Mouse (Mus musculus): Measurements from ENCODE around the gene Lbx2. TPM values are rescaled to one million over a fixed set of nuclear protein-coding genes. Genes with fewer than 3 reads are reported as not detected.

Lbx2 gene
- polyA plus RNA-seq, 2 experiments, result 0.46 TPM; not detected in 1

- DNase-seq (ENCODE audit: low read depth in 3 of 3, low spot score in 3 of 3) (no peak), ATAC-seq (ENCODE audit: insufficient read depth) (no peak)
- no peak overlapping the region for H3K27ac ChIP-seq
- H3K27me3 ChIP-seq (ENCODE audit: control insufficient read depth, insufficient read depth, low read length), result no peaks in the 10 kb centered on the region
- no peaks in the 10 kb centered on the region for H3K9me3 ChIP-seq (ENCODE audit: control insufficient read depth, low read length)
- no peak overlapping the region for H3K9ac ChIP-seq (replicated peaks)
- WGBS (ENCODE audit: insufficient replicate concordance), result 75% methylated on average over 5 of the region's 5 CpGs
- H3K4me3 ChIP-seq (ENCODE audit: insufficient read depth in 1 of 2, low read depth in 2 of 2, low read length in 2 of 2), result no peak overlapping the region
- H3K36me3 ChIP-seq (replicated peaks; ENCODE audit: control insufficient read depth, insufficient read depth, low read depth), result no peaks in the 10 kb centered on the region
- TF ChIP-seq CTCF (IDR thresholded peaks at IDR 0.05; ENCODE audit: low read depth) (no peak), EP300 (IDR thresholded peaks at IDR 0.05; ENCODE audit: low read depth) (no peak)
- H3K4me2 ChIP-seq (ENCODE audit: low read depth), result no peak overlapping the region
- H3K4me1 ChIP-seq (replicated peaks; ENCODE audit: control insufficient read depth in 2 of 2, insufficient read depth in 2 of 2, low read length in 1 of 2), result peaks cover 10 to 17% of the 10 kb centered on the region in 2 experiments; a peak in 3 of 4 replicates
Observed at GRCm38 (mm10) chr6:83043993-83044392, 42.2 kb upstream of the Lbx2 start.

DNA sequence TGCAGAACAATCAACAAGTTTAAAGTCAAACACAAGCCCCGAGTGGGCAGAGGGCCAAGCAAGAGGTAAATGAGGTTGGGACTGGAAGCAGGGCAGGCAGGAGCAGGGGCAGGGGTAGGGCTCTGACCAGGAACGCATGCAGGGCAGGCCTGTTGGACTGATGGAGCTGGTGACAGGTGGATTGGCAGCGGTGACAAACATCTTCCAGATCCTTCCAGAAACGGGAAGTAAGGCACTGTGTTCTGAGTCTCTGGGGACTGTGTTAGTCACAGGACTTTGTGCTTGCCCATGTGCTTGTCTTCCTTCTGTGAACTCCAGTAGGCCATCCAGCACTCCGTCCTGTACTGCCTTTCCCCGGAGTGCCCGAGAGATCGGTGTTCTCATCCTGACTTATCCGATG is 41.4 kb upstream of the Lbx2 start:
- no peak for DNase-seq (ENCODE audit: low read depth in 3 of 3, low spot score in 3 of 3)
- TF ChIP-seq EP300 (IDR thresholded peaks at IDR 0.05; ENCODE audit: low read depth), result no peak
- TF ChIP-seq CTCF (IDR thresholded peaks at IDR 0.05; ENCODE audit: low read depth), result no peak

GRCm38 (mm10) chr6:83049367-83049766 is 36.8 kb upstream of the Lbx2 start:
- Histone ChIP-seq H3K27ac (no peak overlapping the region), H3K27me3 (ENCODE audit: control insufficient read depth, insufficient read depth, low read length) (no peaks in the 10 kb centered on the region), H3K9me3 (ENCODE audit: control insufficient read depth, low read length) (no peaks in the 10 kb centered on the region), H3K36me3 (replicated peaks; ENCODE audit: control insufficient read depth, insufficient read depth, low read depth) (peaks cover 18% of the 10 kb centered on the region), H3K4me3 (ENCODE audit: insufficient read depth in 1 of 2, low read depth in 2 of 2, low read length in 2 of 2) (no peak overlapping the region), H3K4me1 (replicated peaks; ENCODE audit: control insufficient read depth in 2 of 2, insufficient read depth in 2 of 2, low read length in 1 of 2) (peaks cover 8 to 14% of the 10 kb centered on the region in 2 experiments), H3K4me2 (ENCODE audit: low read depth) (no peak overlapping the region), H3K9ac (replicated peaks) (no peak overlapping the region)
- ATAC-seq (ENCODE audit: insufficient read depth) (no peak), DNase-seq (ENCODE audit: low read depth in 3 of 3, low spot score in 3 of 3) (no peak)
- WGBS (ENCODE audit: insufficient replicate concordance), result 68% methylated on average over 10 of the region's 10 CpGs
- TF ChIP-seq EP300 (IDR thresholded peaks at IDR 0.05; ENCODE audit: low read depth) (no peak), CTCF (IDR thresholded peaks at IDR 0.05; ENCODE audit: low read depth) (no peak)

More for the DNA sequence above, 41.4 kb upstream of the Lbx2 start:
- Histone ChIP-seq H3K9me3 (ENCODE audit: control insufficient read depth, low read length) (no peaks in the 10 kb centered on the region), H3K4me3 (ENCODE audit: insufficient read depth in 1 of 2, low read depth in 2 of 2, low read length in 2 of 2) (no peak overlapping the region), H3K36me3 (replicated peaks; ENCODE audit: control insufficient read depth, insufficient read depth, low read depth) (no peaks in the 10 kb centered on the region), H3K4me1 (replicated peaks; ENCODE audit: control insufficient read depth in 2 of 2, insufficient read depth in 2 of 2, low read length in 1 of 2) (peaks cover 3 to 11% of the 10 kb centered on the region in 2 experiments; a peak in 3 of 4 replicates), H3K27me3 (ENCODE audit: control insufficient read depth, insufficient read depth, low read length) (no peaks in the 10 kb centered on the region), H3K4me2 (ENCODE audit: low read depth) (no peak overlapping the region), H3K27ac (no peak overlapping the region), H3K9ac (replicated peaks) (no peak overlapping the region)
- WGBS (ENCODE audit: insufficient replicate concordance), result 58% methylated on average over 9 of the region's 9 CpGs
- no peak for ATAC-seq (ENCODE audit: insufficient read depth)

DNA sequence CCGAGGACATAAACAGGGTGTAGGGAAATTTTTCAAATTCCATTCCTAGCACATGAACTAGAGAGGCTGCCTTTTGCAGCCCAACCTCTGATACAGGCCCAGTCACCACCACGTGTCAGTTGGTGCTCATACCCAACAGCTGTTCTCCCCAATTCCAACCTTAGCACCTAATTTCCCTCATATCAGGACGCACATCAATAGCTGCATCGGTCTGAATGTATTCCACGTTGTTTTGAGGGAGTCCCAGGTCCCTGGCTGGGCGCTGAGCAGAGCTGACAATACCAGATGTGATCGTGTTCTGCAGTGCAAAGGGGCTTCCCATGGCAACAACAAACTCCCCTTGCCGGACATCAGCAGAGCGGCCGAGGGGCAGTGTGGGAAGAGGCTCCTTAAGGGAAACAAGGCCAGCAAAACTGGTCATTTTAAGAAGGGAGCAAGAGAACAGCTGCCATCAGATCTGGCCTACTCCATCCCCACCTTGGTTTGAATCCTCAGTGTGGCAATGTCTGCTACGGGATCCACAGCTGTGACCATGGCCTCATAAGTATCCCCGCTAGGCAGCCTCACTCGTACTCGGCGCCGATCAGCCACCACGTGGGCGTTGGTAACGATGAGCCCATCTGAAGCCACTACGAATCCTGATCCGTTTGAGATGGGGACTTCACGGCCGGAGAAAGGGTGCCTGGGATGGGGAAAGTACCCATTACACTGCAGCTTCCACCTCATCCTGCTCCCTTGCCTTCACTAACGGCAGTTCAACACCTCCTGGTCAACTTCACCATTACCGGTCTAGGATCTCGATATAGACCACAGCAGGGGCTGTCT is 32.8 kb upstream of the Lbx2 start:
- DNase-seq (ENCODE audit: low read depth in 3 of 3, low spot score in 3 of 3), result peak in 1 of 3 experiments; percentile 49
- H3K4me3 ChIP-seq (ENCODE audit: insufficient read depth in 1 of 2, low read depth in 2 of 2, low read length in 2 of 2), result peak overlapping the region; percentile 82 to 91
- no peaks in the 10 kb centered on the region for H3K9me3 ChIP-seq (ENCODE audit: control insufficient read depth, low read length)
- H3K27ac ChIP-seq, result peak overlapping the region; percentile 72
- H3K9ac ChIP-seq (replicated peaks), result peak overlapping the region; percentile 98
- WGBS (ENCODE audit: insufficient replicate concordance), result 2% methylated on average over 26 of the region's 26 CpGs
- peaks cover 42% of the 10 kb centered on the region for H3K36me3 ChIP-seq (replicated peaks; ENCODE audit: control insufficient read depth, insufficient read depth, low read depth)
- peak overlapping the region; percentile 97 for H3K4me2 ChIP-seq (ENCODE audit: low read depth)
- H3K27me3 ChIP-seq (ENCODE audit: control insufficient read depth, insufficient read depth, low read length), result no peaks in the 10 kb centered on the region
- H3K4me1 ChIP-seq (replicated peaks; ENCODE audit: control insufficient read depth in 2 of 2, insufficient read depth in 2 of 2, low read length in 1 of 2), result peaks cover 14 to 20% of the 10 kb centered on the region in 2 experiments
- ATAC-seq (ENCODE audit: insufficient read depth), result no peak
- TF ChIP-seq CTCF (IDR thresholded peaks at IDR 0.05; ENCODE audit: low read depth) (0 out of 2 replicates have a peak, but pooled peaks have one; percentile 29), EP300 (IDR thresholded peaks at IDR 0.05; ENCODE audit: low read depth) (no peak)

- ATAC-seq (ENCODE audit: insufficient read depth) (peak; percentile 94), DNase-seq (ENCODE audit: low read depth in 3 of 3, low spot score in 3 of 3) (peak; percentile 97)
- peaks cover 14 to 22% of the 10 kb centered on the region in 2 experiments for H3K4me1 ChIP-seq (replicated peaks; ENCODE audit: control insufficient read depth in 2 of 2, insufficient read depth in 2 of 2, low read length in 1 of 2)
Observed at GRCm38 (mm10) chr6:83054074-83054851, 31.9 kb upstream of the Lbx2 start, which contains the start of gene Aup1. Gene Aup1 (plus strand): TSS chr6:83054521.

More at GRCm38 (mm10) chr6:83054074-83054851, 31.9 kb upstream of the Lbx2 start, which contains the start of gene Aup1:
- no peaks in the 10 kb centered on the region for H3K27me3 ChIP-seq (ENCODE audit: control insufficient read depth, insufficient read depth, low read length)
- H3K4me2 ChIP-seq (ENCODE audit: low read depth), result peak within 1 kb of the TSS; percentile 97
- WGBS (ENCODE audit: insufficient replicate concordance), result under 1% methylated on average over 64 of the region's 64 CpGs
- H3K9me3 ChIP-seq (ENCODE audit: control insufficient read depth, low read length), result no peaks in the 10 kb centered on the region
- peak within 1 kb of the TSS; percentile 82 to 91 for H3K4me3 ChIP-seq (ENCODE audit: insufficient read depth in 1 of 2, low read depth in 2 of 2, low read length in 2 of 2)
- H3K27ac ChIP-seq, result peak within 1 kb of the TSS; percentile 72
- TF ChIP-seq EP300 (IDR thresholded peaks at IDR 0.05; ENCODE audit: low read depth), result peak; percentile 66
- no peak for TF ChIP-seq CTCF (IDR thresholded peaks at IDR 0.05; ENCODE audit: low read depth)
- H3K36me3 ChIP-seq (replicated peaks; ENCODE audit: control insufficient read depth, insufficient read depth, low read depth), result peaks cover 42% of the 10 kb centered on the region
- peak within 1 kb of the TSS; percentile 98 for H3K9ac ChIP-seq (replicated peaks)
